ENCODE assay signal across 25 mouse cellular contexts in the genomic region with DNA sequence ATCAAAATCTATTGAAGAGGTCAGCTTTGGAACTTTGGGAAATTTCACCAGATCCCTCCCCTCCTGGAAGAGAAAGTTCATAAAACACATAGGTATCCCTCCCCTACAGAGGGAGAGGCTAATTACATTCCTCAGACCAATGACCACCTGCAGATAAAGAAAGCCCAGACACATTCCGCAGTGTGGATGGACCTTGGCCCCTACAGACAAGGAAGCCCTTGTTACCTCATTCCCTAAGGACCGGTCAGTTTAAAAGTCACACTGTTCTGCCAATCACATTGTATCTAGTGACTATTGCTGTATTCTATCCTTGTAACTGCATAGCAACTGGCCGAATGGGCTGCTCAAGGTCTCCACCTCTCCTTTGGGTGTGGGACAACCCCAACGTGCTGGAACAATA.
DNase-seq lines count a peak whose midpoint lies in the region; ATAC-seq and TF ChIP-seq lines count a peak whose summit lies in the region.
"Had no signal": no experiment of that assay in that cellular context is flagged by ENCODE, and none has a peak within 500 bp of the region (broad histone marks: within the 10 kb centered on the region; RNA-seq: fewer than 3 reads in every experiment).

No protein-coding gene starts in this region.

- no peak overlapping the region for H3K4me2 ChIP-seq in midbrain, embryonic 11.5 days
- H3K4me2 ChIP-seq in midbrain, embryonic 14.5 days (ENCODE audit: low read length), result no peak overlapping the region
- no peak overlapping the region for H3K4me2 ChIP-seq in intestine, postnatal 0 days (replicated peaks; ENCODE audit: low read depth)
- no peak overlapping the region for H3K4me2 ChIP-seq in stomach, postnatal 0 days (replicated peaks; ENCODE audit: low read depth)
- H3K4me2 ChIP-seq: embryonic facial prominence, embryonic 13.5 days; embryonic facial prominence, embryonic 15.5 days; forebrain, embryonic 12.5 days had no signal

- no peak for TF ChIP-seq EP300 in stomach, postnatal 0 days (optimal IDR thresholded peaks at IDR 0.05)

- no peaks in the 10 kb centered on the region for H3K36me3 ChIP-seq in midbrain, embryonic 11.5 days (ENCODE audit: control insufficient read depth, insufficient read depth, low read length)
- H3K36me3 ChIP-seq in midbrain, embryonic 14.5 days (ENCODE audit: control insufficient read depth, insufficient read depth, low read length), result no peaks in the 10 kb centered on the region
- H3K36me3 ChIP-seq in intestine, postnatal 0 days (ENCODE audit: control insufficient read depth, insufficient read depth), result no peaks in the 10 kb centered on the region
- H3K36me3 ChIP-seq in stomach, postnatal 0 days (ENCODE audit: control insufficient read depth, insufficient read depth, low read length), result no peaks in the 10 kb centered on the region
- H3K36me3 ChIP-seq: embryonic facial prominence, embryonic 13.5 days; embryonic facial prominence, embryonic 15.5 days; forebrain, embryonic 10.5 days; forebrain, embryonic 12.5 days had no signal

- H3K4me1 ChIP-seq in midbrain, embryonic 11.5 days (ENCODE audit: control insufficient read depth, insufficient read depth, low read length), result no peaks in the 10 kb centered on the region
- no peaks in the 10 kb centered on the region for H3K4me1 ChIP-seq in midbrain, embryonic 14.5 days (ENCODE audit: control insufficient read depth, insufficient read depth, low read length)
- H3K4me1 ChIP-seq in intestine, postnatal 0 days (replicated peaks; ENCODE audit: control insufficient read depth, insufficient read depth, low read length), result no peaks in the 10 kb centered on the region
- H3K4me1 ChIP-seq in stomach, postnatal 0 days (replicated peaks; ENCODE audit: control insufficient read depth, insufficient read depth), result no peaks in the 10 kb centered on the region
- H3K4me1 ChIP-seq: embryonic facial prominence, embryonic 13.5 days; embryonic facial prominence, embryonic 15.5 days; forebrain, embryonic 10.5 days; forebrain, embryonic 12.5 days had no signal

- no peaks in the 10 kb centered on the region for H3K9me3 ChIP-seq in midbrain, embryonic 11.5 days (ENCODE audit: control insufficient read depth, low read length)
- H3K9me3 ChIP-seq in midbrain, embryonic 14.5 days (ENCODE audit: control insufficient read depth, low read length), result no peaks in the 10 kb centered on the region
- H3K9me3 ChIP-seq in intestine, postnatal 0 days (ENCODE audit: control insufficient read depth), result no peaks in the 10 kb centered on the region
- no peaks in the 10 kb centered on the region for H3K9me3 ChIP-seq in stomach, postnatal 0 days (ENCODE audit: control insufficient read depth, low read length)
- H3K9me3 ChIP-seq: embryonic facial prominence, embryonic 13.5 days; embryonic facial prominence, embryonic 15.5 days; forebrain, embryonic 10.5 days; forebrain, embryonic 12.5 days had no signal

- no peak overlapping the region for H3K4me3 ChIP-seq in midbrain, embryonic 11.5 days (ENCODE audit: low read depth, low read length)
- no peak overlapping the region for H3K4me3 ChIP-seq in midbrain, embryonic 14.5 days (replicated peaks; ENCODE audit: low read depth, low read length)
- no peak overlapping the region for H3K4me3 ChIP-seq in intestine, postnatal 0 days (ENCODE audit: low read depth, low read length)
- no peak overlapping the region for H3K4me3 ChIP-seq in stomach, postnatal 0 days (ENCODE audit: low read depth, low read length)
- H3K4me3 ChIP-seq: embryonic facial prominence, embryonic 13.5 days; embryonic facial prominence, embryonic 15.5 days; erythroblast, embryonic 14.5 days; forebrain, embryonic 10.5 days; forebrain, embryonic 12.5 days had no signal

- H3K27ac ChIP-seq in midbrain, embryonic 11.5 days (ENCODE audit: low read depth, low read length), result no peak overlapping the region
- no peak overlapping the region for H3K27ac ChIP-seq in midbrain, embryonic 14.5 days (replicated peaks; ENCODE audit: low read depth, low read length)
- no peak overlapping the region for H3K27ac ChIP-seq in intestine, postnatal 0 days (ENCODE audit: low read depth, low read length)
- H3K27ac ChIP-seq in stomach, postnatal 0 days (replicated peaks), result no peak overlapping the region
- H3K27ac ChIP-seq: embryonic facial prominence, embryonic 13.5 days; embryonic facial prominence, embryonic 15.5 days; forebrain, embryonic 10.5 days; forebrain, embryonic 12.5 days had no signal

- H3K9ac ChIP-seq in midbrain, embryonic 11.5 days (ENCODE audit: low read length), result no peak overlapping the region
- H3K9ac ChIP-seq in midbrain, embryonic 14.5 days (replicated peaks; ENCODE audit: low read length), result no peak overlapping the region
- H3K9ac ChIP-seq in intestine, postnatal 0 days (ENCODE audit: low read depth, low read length), result no peak overlapping the region
- H3K9ac ChIP-seq in stomach, postnatal 0 days (ENCODE audit: low read length), result no peak overlapping the region
- H3K9ac ChIP-seq: embryonic facial prominence, embryonic 13.5 days; embryonic facial prominence, embryonic 15.5 days; forebrain, embryonic 12.5 days had no signal

- peak; percentile 26 for DNase-seq in midbrain, embryonic 11.5 days (ENCODE audit: low spot score, missing footprints)
- DNase-seq in midbrain, embryonic 14.5 days, result no peak
- no peak for DNase-seq in stomach, postnatal 0 days (ENCODE audit: low spot score)
- no peak for DNase-seq in gastrocnemius, adult 8-10 months (ENCODE audit: low spot score in 2 of 2)
- no peak for DNase-seq in heart, adult 8-10 months (ENCODE audit: low spot score)
- DNase-seq: adrenal gland, adult 8-10 months; adrenal gland, postnatal 14 days; adrenal gland, postnatal 36 days; cerebellum, adult 11-12 months; cerebellum, adult 2 months; cerebellum, adult 9-10 months; cerebellum, postnatal 10 days; cerebellum, postnatal 25 days; embryo, embryonic 11 days had no signal

- H3K27me3 ChIP-seq in midbrain, embryonic 11.5 days (ENCODE audit: control insufficient read depth, insufficient read depth, low read length), result no peaks in the 10 kb centered on the region
- H3K27me3 ChIP-seq in midbrain, embryonic 14.5 days (ENCODE audit: control insufficient read depth, insufficient read depth, low read length), result no peaks in the 10 kb centered on the region
- no peaks in the 10 kb centered on the region for H3K27me3 ChIP-seq in intestine, postnatal 0 days (replicated peaks; ENCODE audit: control insufficient read depth, insufficient read depth, low read length)
- H3K27me3 ChIP-seq in stomach, postnatal 0 days (ENCODE audit: control insufficient read depth, insufficient read depth, low read length), result no peaks in the 10 kb centered on the region
- H3K27me3 ChIP-seq: embryonic facial prominence, embryonic 13.5 days; embryonic facial prominence, embryonic 15.5 days; forebrain, embryonic 12.5 days; Patski had no signal

- 78% methylated on average over 4 of the region's 4 CpGs for WGBS in midbrain, embryonic 11.5 days
- WGBS in midbrain, embryonic 14.5 days, result 79% methylated on average over 4 of the region's 4 CpGs
- WGBS in intestine, postnatal 0 days, result 34% methylated on average over 4 of the region's 4 CpGs
- WGBS in stomach, postnatal 0 days, result 67% methylated on average over 4 of the region's 4 CpGs

- ATAC-seq in midbrain, embryonic 11.5 days (ENCODE audit: low FRiP score), result no peak
- no peak for ATAC-seq in midbrain, embryonic 14.5 days (ENCODE audit: low FRiP score, low TSS enrichment)
- ATAC-seq in intestine, postnatal 0 days, result peak; percentile 69
- ATAC-seq in stomach, postnatal 0 days (ENCODE audit: low FRiP score, low TSS enrichment), result peak; percentile 29; the same call in 1 of the 2 replicates
- no peak for ATAC-seq in granulocyte monocyte progenitor cell, adult 5-6 weeks (replicated peaks; ENCODE audit: poor library complexity, severe bottlenecking)
- ATAC-seq: activated CD4-positive, CD25-positive, alpha-beta regulatory T cell, adult 4 months; forebrain, embryonic 14.5 days; forebrain, embryonic 16.5 days; Patski had no signal

- TF ChIP-seq CTCF in intestine, postnatal 0 days (IDR thresholded peaks at IDR 0.05; ENCODE audit: low read depth), result no peak
- TF ChIP-seq CTCF in stomach, postnatal 0 days (IDR thresholded peaks at IDR 0.05; ENCODE audit: low read depth), result no peak

Comparison
In these comparisons a context has a peak if more than half of its experiments do, and no peak if none do; other contexts are left out.
1. ATAC-seq: peak in intestine, postnatal 0 days (single experiment) and stomach, postnatal 0 days (single experiment); none in midbrain, embryonic 11.5 days (single experiment), midbrain, embryonic 14.5 days (single experiment) and granulocyte monocyte progenitor cell, adult 5-6 weeks (single experiment).